Mouse (Mus musculus) liver, embryonic 15.5 days (tissue): ENCODE measurements around the gene Acsl6. TPM values are rescaled to one million over a fixed set of nuclear protein-coding genes. Genes with fewer than 3 reads are reported as not detected.

ENCODE experiments used
- ATAC-seq: fragments of 200-750 bp; cut with Nextera tagmentation; 2 replicates; pipeline ENCODE4 v1.8.0; 2017; ENCODE audit warnings: moderate number of reproducible peaks, mild to moderate bottlenecking, moderate library complexity; ENCODE audit not compliant: insufficient read depth
- H3K27ac ChIP-seq: fragments of 300-500 bp; sonication (generic); replicated peaks from 2 replicates; pipeline ENCODE4 v1.5.1; 2015; ENCODE audit warnings: mild to moderate bottlenecking, inconsistent platforms
- H3K27me3 ChIP-seq: fragments of 300-500 bp; sonication (generic); 2 replicates; pipeline ENCODE4 v1.6.1; 2015; ENCODE audit warnings: mild to moderate bottlenecking, inconsistent platforms
- H3K36me3 ChIP-seq: fragments of 300-500 bp; sonication (generic); replicated peaks from 2 replicates; pipeline ENCODE4 v1.6.1; 2015; ENCODE audit warnings: moderate library complexity, mild to moderate bottlenecking, inconsistent platforms
- H3K4me1 ChIP-seq: fragments of 300-500 bp; sonication (generic); replicated peaks from 2 replicates; pipeline ENCODE4 v1.6.1; 2015; ENCODE audit warnings: inconsistent platforms
- H3K4me2 ChIP-seq: fragments of 300-500 bp; sonication (generic); 2 replicates; pipeline ENCODE4 v1.6.1; 2015; ENCODE audit warnings: moderate library complexity, mild to moderate bottlenecking, inconsistent platforms
- H3K4me3 ChIP-seq: fragments of 300-500 bp; sonication (generic); replicated peaks from 2 replicates; pipeline ENCODE4 v1.5.1; 2015; ENCODE audit warnings: mild to moderate bottlenecking, inconsistent platforms
- H3K9ac ChIP-seq: fragments of 300-500 bp; sonication (generic); 2 replicates; pipeline ENCODE4 v1.6.1; 2015; ENCODE audit warnings: moderate library complexity, mild to moderate bottlenecking, inconsistent platforms
- H3K9me3 ChIP-seq: fragments of 300-500 bp; sonication (generic); replicated peaks from 2 replicates; pipeline ENCODE4 v1.6.1; 2016; ENCODE audit warnings: inconsistent platforms
- WGBS: fragments of 180-500 bp; shearing (Covaris S2); methylation state at CpG from one replicate; pipeline ENCODE4 v1.1.7; 2015; ENCODE audit warnings: mixed read lengths; ENCODE audit not compliant: insufficient replicate concordance; 5-methylcytosine and 5-hydroxymethylcytosine counted together
- polyA plus RNA-seq: library from polyadenylated mRNA; unstranded; fragments of >200 nt; fragmentation: Nextera tagmentation; extraction: Ambion mirVana; gene quantifications from 2 replicates; pipeline ENCODE4 v1.2.1, GENCODE M21; 2015

Gene Acsl6
- polyA plus RNA-seq: 0.64 and 1.3 TPM in 2 replicates

- no peak within 1 kb of the TSS for H3K9ac ChIP-seq
- H3K4me2 ChIP-seq: peak within 1 kb of the TSS; percentile 60
- peak within 1 kb of the TSS; percentile 36 for H3K4me3 ChIP-seq
- H3K36me3 ChIP-seq: no peaks in the 10 kb centered on the region
- H3K4me1 ChIP-seq: 0 out of 2 replicates have a peak, but pooled peaks cover 6% of the 10 kb centered on the region
- H3K27ac ChIP-seq: no peak within 1 kb of the TSS
- peaks cover 51% of the 10 kb centered on the region for H3K27me3 ChIP-seq
- WGBS: under 1% methylated on average over 56 of the region's 59 CpGs
- ATAC-seq: no peak
- H3K9me3 ChIP-seq: no peaks in the 10 kb centered on the region
Observed at GRCm38 (mm10) chr11:54303728-54304470, at the start of gene Acsl6. Acsl6 (plus strand) TSS chr11:54303798.

- no peak overlapping the region for H3K27ac ChIP-seq
- ATAC-seq: no peak
- no peak overlapping the region for H3K4me2 ChIP-seq
- H3K4me3 ChIP-seq: no peak overlapping the region
- H3K9me3 ChIP-seq: no peaks in the 10 kb centered on the region
- H3K27me3 ChIP-seq: peaks cover 3% of the 10 kb centered on the region; the same call in 1 of the 2 replicates
- 32% methylated on average over 4 of the region's 4 CpGs for WGBS
- H3K9ac ChIP-seq: no peak overlapping the region
- H3K36me3 ChIP-seq: no peaks in the 10 kb centered on the region
- peaks cover 9% of the 10 kb centered on the region for H3K4me1 ChIP-seq
Observed at GRCm38 (mm10) chr11:54254114-54254513, 49.5 kb upstream of the Acsl6 start.

- Histone ChIP-seq H3K27me3 (peaks cover 3% of the 10 kb centered on the region; the same call in 1 of the 2 replicates), H3K4me2 (no peak overlapping the region), H3K36me3 (no peaks in the 10 kb centered on the region), H3K4me3 (no peak overlapping the region), H3K27ac (no peak overlapping the region), H3K9me3 (no peaks in the 10 kb centered on the region), H3K4me1 (no peaks in the 10 kb centered on the region), H3K9ac (no peak overlapping the region)
- 52% methylated on average over 3 of the region's 3 CpGs for WGBS
- ATAC-seq: no peak
Observed at GRCm38 (mm10) chr11:54256624-54257376, 46.8 kb upstream of the Acsl6 start.

GRCm38 (mm10) chr11:54263405-54264031, 40.1 kb upstream of the Acsl6 start:
- Histone ChIP-seq H3K4me3 (no peak overlapping the region), H3K36me3 (no peaks in the 10 kb centered on the region), H3K9ac (no peak overlapping the region), H3K9me3 (no peaks in the 10 kb centered on the region), H3K4me1 (no peaks in the 10 kb centered on the region), H3K27ac (no peak overlapping the region), H3K27me3 (no peaks in the 10 kb centered on the region), H3K4me2 (no peak overlapping the region)
- WGBS: 10% methylated on average over 1 of the region's 1 CpGs
- ATAC-seq: no peak

GRCm38 (mm10) chr11:54264542-54264941, 39.1 kb upstream of the Acsl6 start:
- H3K9ac ChIP-seq: no peak overlapping the region
- no peaks in the 10 kb centered on the region for H3K9me3 ChIP-seq
- no peaks in the 10 kb centered on the region for H3K27me3 ChIP-seq
- H3K27ac ChIP-seq: no peak overlapping the region
- ATAC-seq: no peak
- no peaks in the 10 kb centered on the region for H3K36me3 ChIP-seq
- no peaks in the 10 kb centered on the region for H3K4me1 ChIP-seq
- H3K4me2 ChIP-seq: no peak overlapping the region
- no peak overlapping the region for H3K4me3 ChIP-seq
- 41% methylated on average over 2 of the region's 2 CpGs for WGBS

GRCm38 (mm10) chr11:54267177-54267576, 36.4 kb upstream of the Acsl6 start, which contains the start of gene Il3:
Il3 (minus strand) TSS chr11:54267277.
- H3K36me3 ChIP-seq: no peaks in the 10 kb centered on the region
- no peaks in the 10 kb centered on the region for H3K9me3 ChIP-seq
- 29% methylated on average over 6 of the region's 6 CpGs for WGBS
- H3K27ac ChIP-seq: no peak within 1 kb of the TSS
- no peaks in the 10 kb centered on the region for H3K4me1 ChIP-seq
- H3K4me3 ChIP-seq: no peak within 1 kb of the TSS
- no peak within 1 kb of the TSS for H3K9ac ChIP-seq
- H3K27me3 ChIP-seq: no peaks in the 10 kb centered on the region
- H3K4me2 ChIP-seq: no peak within 1 kb of the TSS
- no peak for ATAC-seq

- ATAC-seq: no peak
- no peaks in the 10 kb centered on the region for H3K36me3 ChIP-seq
- no peak overlapping the region for H3K4me2 ChIP-seq
- no peak overlapping the region for H3K27ac ChIP-seq
- 48% methylated on average over 3 of the region's 3 CpGs for WGBS
- no peaks in the 10 kb centered on the region for H3K9me3 ChIP-seq
- H3K4me3 ChIP-seq: no peak overlapping the region
- no peaks in the 10 kb centered on the region for H3K4me1 ChIP-seq
- H3K9ac ChIP-seq: no peak overlapping the region
- no peaks in the 10 kb centered on the region for H3K27me3 ChIP-seq
Observed at GRCm38 (mm10) chr11:54269191-54269896, 34.3 kb upstream of the Acsl6 start.

GRCm38 (mm10) chr11:54271437-54271949, 32.1 kb upstream of the Acsl6 start:
- no peak for ATAC-seq
- H3K27ac ChIP-seq: no peak overlapping the region
- no peak overlapping the region for H3K9ac ChIP-seq
- WGBS: 13% methylated on average over 5 of the region's 5 CpGs
- no peaks in the 10 kb centered on the region for H3K36me3 ChIP-seq
- H3K4me1 ChIP-seq: no peaks in the 10 kb centered on the region
- H3K4me2 ChIP-seq: no peak overlapping the region
- no peaks in the 10 kb centered on the region for H3K9me3 ChIP-seq
- H3K4me3 ChIP-seq: no peak overlapping the region
- no peaks in the 10 kb centered on the region for H3K27me3 ChIP-seq

GRCm38 (mm10) chr11:54287821-54288453, 15.7 kb upstream of the Acsl6 start:
- Histone ChIP-seq H3K4me2 (no peak overlapping the region), H3K36me3 (no peaks in the 10 kb centered on the region), H3K27me3 (no peaks in the 10 kb centered on the region), H3K9me3 (no peaks in the 10 kb centered on the region), H3K9ac (no peak overlapping the region), H3K4me3 (no peak overlapping the region), H3K4me1 (no peaks in the 10 kb centered on the region), H3K27ac (no peak overlapping the region)
- ATAC-seq: no peak
- 55% methylated on average over 8 of the region's 8 CpGs for WGBS

- H3K4me3 ChIP-seq: no peak overlapping the region
- no peak overlapping the region for H3K9ac ChIP-seq
- no peak overlapping the region for H3K27ac ChIP-seq
- no peaks in the 10 kb centered on the region for H3K36me3 ChIP-seq
- H3K9me3 ChIP-seq: no peaks in the 10 kb centered on the region
- no peak overlapping the region for H3K4me2 ChIP-seq
- no peaks in the 10 kb centered on the region for H3K27me3 ChIP-seq
- ATAC-seq: no peak
- H3K4me1 ChIP-seq: no peaks in the 10 kb centered on the region
- WGBS: 57% methylated on average over 2 of the region's 2 CpGs
Observed at GRCm38 (mm10) chr11:54292163-54292562, 11.4 kb upstream of the Acsl6 start.
